Mouse (Mus musculus): ENCODE results near the gene Sh3d19. TPM values are rescaled to one million over a fixed set of nuclear protein-coding genes. Genes with fewer than 3 reads are reported as not detected.
"Not testable (repeated sequence)": the region's sequence is repeated elsewhere in the genome, so short reads cannot be mapped to it uniquely, and the experiment has no call there.

The Sh3d19 gene
- polyA plus RNA-seq, 1 experiment, result 5.7 TPM

DNA sequence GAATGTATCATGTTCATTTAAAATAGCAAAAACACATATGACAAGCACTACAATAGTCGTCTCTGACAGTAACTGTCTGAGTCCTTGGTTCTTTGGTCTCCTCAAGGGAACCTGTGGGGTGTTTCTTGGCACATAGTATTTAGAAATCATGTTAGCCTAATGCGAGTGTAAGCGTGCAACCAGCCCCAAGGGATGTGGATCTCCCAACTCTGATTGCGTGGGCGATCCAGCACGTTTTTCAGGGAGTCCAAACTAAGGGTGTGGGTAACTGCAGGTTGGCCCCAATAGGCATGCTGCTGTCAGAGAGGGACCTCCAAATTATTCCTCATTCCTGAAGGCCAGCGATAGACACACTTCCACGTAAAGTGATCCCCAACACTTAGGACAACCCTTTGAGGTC, 1.9 kb upstream of the Sh3d19 start:
- Histone ChIP-seq H3K79me3 (ENCODE audit: low read depth) (no peaks in the 10 kb centered on the region), H3K27me3 (ENCODE audit: control insufficient read depth, insufficient read depth, insufficient read length) (no peaks in the 10 kb centered on the region), H3K79me2 (ENCODE audit: control insufficient read depth, insufficient read depth) (peaks cover 13% of the 10 kb centered on the region), H3ac (ENCODE audit: control insufficient read depth, insufficient read length, low read depth) (no peak overlapping the region), H3K4me3 (ENCODE audit: insufficient read depth, poor library complexity, severe bottlenecking) (no peak overlapping the region), H3K36me3 (ENCODE audit: control insufficient read depth, insufficient read depth) (no peaks in the 10 kb centered on the region)
- TF ChIP-seq MAX (IDR thresholded peaks at IDR 0.05), result no peak
- no peak for TF ChIP-seq CEBPB (IDR thresholded peaks at IDR 0.05; ENCODE audit: low read depth)
- no peak for TF ChIP-seq MYOD1 (IDR thresholded peaks at IDR 0.05; ENCODE audit: control insufficient read depth, insufficient read length, low read depth)
- no peak for TF ChIP-seq MYOG (IDR thresholded peaks at IDR 0.05; ENCODE audit: control insufficient read depth, extremely low read depth, insufficient read length)
- TF ChIP-seq CTCF (IDR thresholded peaks at IDR 0.05; ENCODE audit: control insufficient read depth, insufficient read depth, insufficient read length), result no peak
- TF ChIP-seq USF1 (IDR thresholded peaks at IDR 0.05; ENCODE audit: low read depth), result no peak
- no peak for TF ChIP-seq FOSL1 (IDR thresholded peaks at IDR 0.05; ENCODE audit: insufficient read depth, low read length, poor library complexity, severe bottlenecking)

DNA sequence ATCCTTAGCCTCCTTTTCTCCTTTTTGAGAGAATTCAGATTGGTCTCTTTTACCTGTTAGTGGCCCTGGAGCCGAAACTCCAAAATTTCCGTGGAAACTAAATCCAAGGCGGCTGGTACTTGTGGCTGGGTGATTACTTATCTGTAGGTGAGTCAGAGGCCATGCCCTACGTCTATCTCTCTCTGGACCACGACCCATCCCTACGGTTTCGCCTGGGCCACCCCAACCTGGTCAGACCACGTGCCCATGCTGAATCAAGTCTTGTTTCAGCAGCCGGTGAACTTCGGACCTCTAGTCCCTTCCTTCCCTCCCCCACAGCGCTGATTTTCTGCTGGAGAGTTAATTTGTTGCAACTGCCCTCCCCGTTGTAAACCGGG, 678 bp downstream of the Sh3d19 start:
- no peaks in the 10 kb centered on the region for H3K27me3 ChIP-seq (ENCODE audit: control insufficient read depth, insufficient read depth, insufficient read length)
- H3K36me3 ChIP-seq (ENCODE audit: control insufficient read depth, insufficient read depth), result no peaks in the 10 kb centered on the region
- H3K4me3 ChIP-seq (ENCODE audit: insufficient read depth, poor library complexity, severe bottlenecking), result peak overlapping the region; percentile 46
- peak overlapping the region; percentile 82 for H3ac ChIP-seq (ENCODE audit: control insufficient read depth, insufficient read length, low read depth)
- peak; percentile 73 for TF ChIP-seq USF1 (IDR thresholded peaks at IDR 0.05; ENCODE audit: low read depth)
- TF ChIP-seq CTCF (IDR thresholded peaks at IDR 0.05; ENCODE audit: control insufficient read depth, insufficient read depth, insufficient read length), result no peak
- TF ChIP-seq CEBPB (IDR thresholded peaks at IDR 0.05; ENCODE audit: low read depth), result no peak
- TF ChIP-seq MYOD1 (IDR thresholded peaks at IDR 0.05; ENCODE audit: control insufficient read depth, insufficient read length, low read depth), result no peak
- TF ChIP-seq MAX (IDR thresholded peaks at IDR 0.05), result peak; percentile 22
- peaks cover 13% of the 10 kb centered on the region for H3K79me2 ChIP-seq (ENCODE audit: control insufficient read depth, insufficient read depth)
- H3K79me3 ChIP-seq (ENCODE audit: low read depth), result no peaks in the 10 kb centered on the region

DNA sequence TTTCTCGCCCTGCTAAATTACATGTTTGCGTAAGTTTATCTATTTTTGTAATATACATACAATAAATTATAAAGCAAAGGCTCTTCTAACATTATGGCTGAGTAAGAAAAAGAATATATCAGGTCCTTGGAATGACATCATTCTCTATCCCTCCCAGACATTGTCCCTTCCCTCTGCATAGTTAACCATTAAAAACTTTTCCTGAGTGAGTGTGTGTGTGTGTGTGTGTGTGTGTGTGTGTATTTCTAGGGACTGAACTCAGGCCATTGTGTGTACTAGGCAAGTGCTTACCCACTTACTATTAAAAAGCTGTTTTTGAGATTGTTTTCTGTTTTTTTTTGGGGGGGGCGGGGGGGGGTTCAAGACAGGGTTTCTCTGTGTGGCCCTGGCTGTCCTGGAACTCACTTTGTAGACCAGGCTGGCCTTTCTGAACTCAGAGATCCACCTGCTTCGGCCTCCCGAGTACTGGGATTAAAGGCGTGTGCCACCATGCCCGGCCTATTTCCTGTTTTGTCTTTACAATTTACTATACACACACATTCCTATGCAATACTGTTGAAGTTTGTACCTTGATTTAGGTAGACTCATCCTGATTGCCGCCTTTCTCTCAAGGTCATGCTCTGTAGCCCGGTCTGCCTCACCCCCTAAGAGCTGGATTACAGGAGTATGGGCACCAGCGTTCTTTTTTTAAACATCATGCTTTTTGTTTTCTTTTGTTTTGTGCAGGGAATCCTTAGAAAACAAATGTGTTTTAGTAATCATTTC, 2.6 kb downstream of the Sh3d19 start:
- Histone ChIP-seq H3ac (ENCODE audit: control insufficient read depth, insufficient read length, low read depth) (no peak overlapping the region), H3K79me3 (ENCODE audit: low read depth) (no peaks in the 10 kb centered on the region), H3K4me3 (ENCODE audit: insufficient read depth, poor library complexity, severe bottlenecking) (no peak overlapping the region), H3K36me3 (ENCODE audit: control insufficient read depth, insufficient read depth) (no peaks in the 10 kb centered on the region), H3K79me2 (ENCODE audit: control insufficient read depth, insufficient read depth) (peaks cover 13% of the 10 kb centered on the region), H3K27me3 (ENCODE audit: control insufficient read depth, insufficient read depth, insufficient read length) (no peaks in the 10 kb centered on the region)
- no peak for TF ChIP-seq FOSL1 (IDR thresholded peaks at IDR 0.05; ENCODE audit: insufficient read depth, low read length, poor library complexity, severe bottlenecking)
- no peak for TF ChIP-seq MAX (IDR thresholded peaks at IDR 0.05)
- no peak for TF ChIP-seq CTCF (IDR thresholded peaks at IDR 0.05; ENCODE audit: control insufficient read depth, insufficient read depth, insufficient read length)
- no peak for TF ChIP-seq USF1 (IDR thresholded peaks at IDR 0.05; ENCODE audit: low read depth)
- no peak for TF ChIP-seq CEBPB (IDR thresholded peaks at IDR 0.05; ENCODE audit: low read depth)
- no peak for TF ChIP-seq MYOG (IDR thresholded peaks at IDR 0.05; ENCODE audit: control insufficient read depth, extremely low read depth, insufficient read length)
- no peak for TF ChIP-seq MYOD1 (IDR thresholded peaks at IDR 0.05; ENCODE audit: control insufficient read depth, insufficient read length, low read depth)

DNA sequence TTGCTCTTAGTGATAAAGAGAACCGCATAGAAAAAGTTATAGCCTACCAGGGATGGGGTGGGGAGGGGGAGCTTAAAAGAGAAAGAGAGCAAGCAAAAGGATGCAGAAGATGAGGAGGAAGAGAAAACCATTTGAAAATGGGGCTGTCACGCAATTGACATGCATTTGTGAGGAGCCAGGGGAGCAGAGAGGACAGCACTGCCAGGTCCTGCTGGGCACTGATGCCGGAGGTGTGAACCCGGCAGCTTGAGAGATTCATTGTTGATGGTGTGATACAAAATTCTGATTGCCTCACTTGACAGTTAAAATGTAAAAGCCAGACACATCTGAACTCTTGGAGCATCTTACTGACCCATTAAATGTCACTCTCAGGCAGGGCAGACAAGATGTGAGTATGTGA, 3.5 kb downstream of the Sh3d19 start:
- Histone ChIP-seq H3K79me2 (ENCODE audit: control insufficient read depth, insufficient read depth) (peaks cover 13% of the 10 kb centered on the region), H3ac (ENCODE audit: control insufficient read depth, insufficient read length, low read depth) (no peak overlapping the region), H3K36me3 (ENCODE audit: control insufficient read depth, insufficient read depth) (no peaks in the 10 kb centered on the region), H3K27me3 (ENCODE audit: control insufficient read depth, insufficient read depth, insufficient read length) (no peaks in the 10 kb centered on the region), H3K4me3 (ENCODE audit: insufficient read depth, poor library complexity, severe bottlenecking) (no peak overlapping the region), H3K79me3 (ENCODE audit: low read depth) (no peaks in the 10 kb centered on the region)
- TF ChIP-seq CEBPB (IDR thresholded peaks at IDR 0.05; ENCODE audit: low read depth) (no peak), FOSL1 (IDR thresholded peaks at IDR 0.05; ENCODE audit: insufficient read depth, low read length, poor library complexity, severe bottlenecking) (no peak), MYOG (IDR thresholded peaks at IDR 0.05; ENCODE audit: control insufficient read depth, extremely low read depth, insufficient read length) (no peak), MYOD1 (IDR thresholded peaks at IDR 0.05; ENCODE audit: control insufficient read depth, insufficient read length, low read depth) (no peak), CTCF (IDR thresholded peaks at IDR 0.05; ENCODE audit: control insufficient read depth, insufficient read depth, insufficient read length) (no peak)

DNA sequence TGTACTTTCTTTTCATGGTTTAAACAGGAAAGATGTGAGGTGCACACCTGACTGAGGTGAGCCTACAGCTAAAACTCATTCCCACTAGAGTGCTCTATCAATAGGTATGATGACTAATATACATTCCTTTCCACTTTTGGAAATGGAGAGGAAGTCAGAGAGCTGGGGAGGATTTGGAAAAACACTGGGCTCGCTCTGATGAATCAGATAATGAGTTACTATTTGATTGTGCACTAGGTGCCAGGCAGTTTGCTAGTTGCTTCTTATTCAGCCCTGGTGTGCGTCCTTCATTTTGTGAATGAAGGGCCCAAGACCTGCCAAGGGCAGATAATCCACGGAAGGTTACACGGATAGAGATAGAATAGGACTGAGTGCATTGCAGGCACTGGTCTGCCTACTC, 9.1 kb downstream of the Sh3d19 start:
- Histone ChIP-seq H3K36me3 (ENCODE audit: control insufficient read depth, insufficient read depth) (no peaks in the 10 kb centered on the region), H3K27me3 (ENCODE audit: control insufficient read depth, insufficient read depth, insufficient read length) (no peaks in the 10 kb centered on the region), H3K4me3 (ENCODE audit: insufficient read depth, poor library complexity, severe bottlenecking) (no peak overlapping the region), H3ac (ENCODE audit: control insufficient read depth, insufficient read length, low read depth) (no peak overlapping the region), H3K79me2 (ENCODE audit: control insufficient read depth, insufficient read depth) (no peaks in the 10 kb centered on the region), H3K79me3 (ENCODE audit: low read depth) (no peaks in the 10 kb centered on the region)
- TF ChIP-seq CEBPB (IDR thresholded peaks at IDR 0.05; ENCODE audit: low read depth) (no peak), MYOG (IDR thresholded peaks at IDR 0.05; ENCODE audit: control insufficient read depth, extremely low read depth, insufficient read length) (no peak), FOSL1 (IDR thresholded peaks at IDR 0.05; ENCODE audit: insufficient read depth, low read length, poor library complexity, severe bottlenecking) (no peak), CTCF (IDR thresholded peaks at IDR 0.05; ENCODE audit: control insufficient read depth, insufficient read depth, insufficient read length) (no peak), MYOD1 (IDR thresholded peaks at IDR 0.05; ENCODE audit: control insufficient read depth, insufficient read length, low read depth) (no peak), MAX (IDR thresholded peaks at IDR 0.05) (no peak), USF1 (IDR thresholded peaks at IDR 0.05; ENCODE audit: low read depth) (no peak)

DNA sequence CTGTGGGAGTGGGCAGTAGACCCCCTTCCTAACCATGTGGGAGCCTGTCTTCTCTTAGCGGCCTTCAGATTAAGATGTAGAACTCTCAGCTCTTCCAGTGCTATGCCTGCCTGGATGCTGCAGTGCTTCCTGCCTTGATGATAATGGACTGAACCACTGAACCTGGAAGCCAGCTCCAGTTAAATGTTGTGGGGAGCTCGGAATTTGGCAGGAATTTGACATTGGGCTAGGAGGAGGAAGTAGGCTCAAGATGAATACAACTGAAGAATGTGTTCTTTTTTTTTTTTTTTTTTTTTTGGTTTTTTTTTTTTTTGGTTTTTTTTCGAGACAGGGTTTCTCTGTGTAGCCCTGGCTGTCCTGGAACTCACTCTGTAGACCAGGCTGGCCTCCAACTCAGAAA, 10.9 kb downstream of the Sh3d19 start:
- not testable (repeated sequence) for H3K79me2 ChIP-seq (ENCODE audit: control insufficient read depth, insufficient read depth); H3ac ChIP-seq (ENCODE audit: control insufficient read depth, insufficient read length, low read depth)

More for the DNA sequence above, 10.9 kb downstream of the Sh3d19 start:
- not testable (repeated sequence) for H3K79me3 ChIP-seq (ENCODE audit: low read depth); H3K4me3 ChIP-seq (ENCODE audit: insufficient read depth, poor library complexity, severe bottlenecking); H3K36me3 ChIP-seq (ENCODE audit: control insufficient read depth, insufficient read depth); H3K27me3 ChIP-seq (ENCODE audit: control insufficient read depth, insufficient read depth, insufficient read length)

Data from C2C12 (cell line).